In the genomic region with DNA sequence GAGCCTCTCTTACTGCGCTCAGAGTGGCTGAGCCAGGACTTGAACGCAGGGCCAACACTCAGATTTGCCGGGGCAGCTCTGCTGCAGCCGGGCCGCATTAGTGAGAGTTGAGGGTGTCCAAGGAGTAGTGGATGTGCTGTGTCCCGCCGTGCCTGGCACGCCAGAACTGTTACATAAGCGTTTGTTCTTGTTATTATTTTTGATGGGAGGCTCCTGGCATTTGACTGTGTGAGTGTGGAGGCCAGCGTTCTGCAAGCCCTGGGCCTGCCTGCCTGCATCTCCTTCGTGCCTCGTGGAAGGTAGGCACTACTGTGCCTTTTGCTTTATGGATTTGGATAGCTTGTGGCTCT, we compare ENCODE assay signal across 7 mouse cellular contexts. TPM values are rescaled to one million over a fixed set of nuclear protein-coding genes. Genes with fewer than 3 reads are reported as not detected.
DNase-seq lines count a peak whose midpoint lies in the region; ATAC-seq and TF ChIP-seq lines count a peak whose summit lies in the region.

No protein-coding gene starts in this region.

- no peaks in the 10 kb centered on the region for H3K36me3 ChIP-seq in midbrain, postnatal 0 days (ENCODE audit: insufficient read depth, low read length)
- no peaks in the 10 kb centered on the region for H3K36me3 ChIP-seq in midbrain, embryonic 13.5 days
- H3K36me3 ChIP-seq in embryonic facial prominence, embryonic 13.5 days = 0 out of 2 replicates have a peak, but pooled peaks cover 3% of the 10 kb centered on the region

- no peaks in the 10 kb centered on the region for H3K9me3 ChIP-seq in midbrain, postnatal 0 days (ENCODE audit: low read length)
- H3K9me3 ChIP-seq in midbrain, embryonic 13.5 days = no peaks in the 10 kb centered on the region
- H3K9me3 ChIP-seq in embryonic facial prominence, embryonic 13.5 days = no peaks in the 10 kb centered on the region; the same call in 1 of the 2 replicates

- TF ChIP-seq CTCF in midbrain, postnatal 0 days (IDR thresholded peaks at IDR 0.05) = no peak
- no peak for TF ChIP-seq CTCF in lung, adult 2 months (IDR thresholded peaks at IDR 0.05; ENCODE audit: insufficient read depth, low read length)

- peak overlapping the region; percentile 52 for H3K4me3 ChIP-seq in midbrain, postnatal 0 days (ENCODE audit: low read depth, low read length)
- no peak overlapping the region for H3K4me3 ChIP-seq in midbrain, embryonic 13.5 days (replicated peaks)
- H3K4me3 ChIP-seq in embryonic facial prominence, embryonic 13.5 days = peak overlapping the region; percentile 69
- peak overlapping the region; percentile 83 for H3K4me3 ChIP-seq in lung, adult 2 months (replicated peaks; ENCODE audit: extremely low read depth, low read depth, low read length)

- H3K9ac ChIP-seq in midbrain, postnatal 0 days (replicated peaks; ENCODE audit: low read length, poor library complexity, severe bottlenecking) = no peak overlapping the region
- no peak overlapping the region for H3K9ac ChIP-seq in midbrain, embryonic 13.5 days (replicated peaks)
- peak overlapping the region; percentile 56; the same call in 1 of the 2 replicates for H3K9ac ChIP-seq in embryonic facial prominence, embryonic 13.5 days

- H3K4me1 ChIP-seq in midbrain, postnatal 0 days (ENCODE audit: insufficient read depth, low read length) = no peaks in the 10 kb centered on the region
- peaks cover 11% of the 10 kb centered on the region for H3K4me1 ChIP-seq in midbrain, embryonic 13.5 days (replicated peaks)
- H3K4me1 ChIP-seq in embryonic facial prominence, embryonic 13.5 days = peaks cover 32% of the 10 kb centered on the region
- H3K4me1 ChIP-seq in lung, adult 2 months (ENCODE audit: control insufficient read depth, insufficient read depth, low read length) = no peaks in the 10 kb centered on the region; the same call in 1 of the 2 replicates

- intact Hi-C loops in heart, postnatal 10 days (cut with DNase I) = loop anchor here (5.0 kb wide), 2 partner anchors 71 to 86 kb away; no protein-coding TSS in a partner anchor

- WGBS in midbrain, postnatal 0 days = 82% methylated on average over 12 of the region's 12 CpGs
- 87% methylated on average over 12 of the region's 12 CpGs for WGBS in midbrain, embryonic 13.5 days
- WGBS in embryonic facial prominence, embryonic 13.5 days = 80% methylated on average over 12 of the region's 12 CpGs
- WGBS in lung, adult 2 months = 33% methylated on average over 12 of the region's 12 CpGs

- DNase-seq in midbrain, postnatal 0 days (ENCODE audit: low spot score) = no peak
- DNase-seq in heart, postnatal 10 days = peak; percentile 66
- DNase-seq in lung, adult 2 months = peak; percentile 67
- no peak for DNase-seq in frontal cortex, postnatal 10 days (ENCODE audit: low spot score in 2 of 2)

- H3K27me3 ChIP-seq in midbrain, postnatal 0 days (ENCODE audit: insufficient read depth, low read length) = peaks cover 16% of the 10 kb centered on the region
- H3K27me3 ChIP-seq in midbrain, embryonic 13.5 days = peaks cover 68% of the 10 kb centered on the region
- H3K27me3 ChIP-seq in embryonic facial prominence, embryonic 13.5 days = peaks cover 57% of the 10 kb centered on the region

- ATAC-seq in midbrain, postnatal 0 days (ENCODE audit: low FRiP score) = no peak
- no peak for ATAC-seq in midbrain, embryonic 13.5 days
- ATAC-seq in embryonic facial prominence, embryonic 13.5 days (ENCODE audit: insufficient number of reproducible peaks, insufficient read depth, low FRiP score, low TSS enrichment, low read depth) = no peak
- ATAC-seq in megakaryocyte-erythroid progenitor cell, adult 5-6 weeks (replicated peaks; ENCODE audit: low FRiP score, low TSS enrichment, poor library complexity, severe bottlenecking) = no peak

- H3K4me2 ChIP-seq in midbrain, postnatal 0 days (ENCODE audit: low read depth, low read length, poor library complexity, severe bottlenecking) = peak overlapping the region; percentile 40; the same call in 1 of the 2 replicates
- H3K4me2 ChIP-seq in midbrain, embryonic 13.5 days (replicated peaks) = no peak overlapping the region
- peak overlapping the region; percentile 97 for H3K4me2 ChIP-seq in embryonic facial prominence, embryonic 13.5 days

- peak; percentile 57; the same call in 1 of the 2 replicates for TF ChIP-seq POLR2A in lung, adult 2 months (IDR thresholded peaks at IDR 0.05; ENCODE audit: borderline replicate concordance, extremely low read depth, low read depth, low read length)

- no peak overlapping the region for H3K27ac ChIP-seq in midbrain, postnatal 0 days (ENCODE audit: low read depth, low read length)
- H3K27ac ChIP-seq in midbrain, embryonic 13.5 days = no peak overlapping the region
- no peak overlapping the region for H3K27ac ChIP-seq in embryonic facial prominence, embryonic 13.5 days

RNA-seq across cellular contexts. Expression of a gene that starts 1.3 kb away (rescaled TPM):
- 45.5 and 65.9 TPM in 2 replicates for total RNA-seq in midbrain, postnatal 0 days (2014; rRNA removed)
- polyA plus RNA-seq in midbrain, postnatal 0 days (2015; fragmentation: Nextera tagmentation; extraction: Ambion mirVana) = 33.5 and 35.3 TPM in 2 replicates
- polyA plus RNA-seq in midbrain, embryonic 13.5 days (2015; fragmentation: Nextera tagmentation; extraction: Ambion mirVana) = 27.1 and 28.0 TPM in 2 replicates
- polyA plus RNA-seq in embryonic facial prominence, embryonic 13.5 days (2015; fragmentation: Nextera tagmentation; extraction: Ambion mirVana) = 39.3 and 41.3 TPM in 2 replicates
- 10 to 100 TPM; 37.9 to 40.5 TPM for total RNA-seq in heart, postnatal 10 days (2021)
- polyA plus RNA-seq in lung, adult 2 months (2012; rRNA removed) = 113 and 138 TPM in 2 replicates
- 19.5 and 28.4 TPM in 2 replicates for total RNA-seq in megakaryocyte-erythroid progenitor cell, adult 5-6 weeks (2014; fragmentation: Nextera tagmentation)
- total RNA-seq in megakaryocyte-erythroid progenitor cell, adult 5-6 weeks (2017) = 10.2 and 16.8 TPM in 2 replicates

RNA-seq across cellular contexts. Expression of a gene that starts 2.2 kb away (rescaled TPM):
- total RNA-seq in midbrain, postnatal 0 days (2014; rRNA removed) = 5.8 and 8.0 TPM in 2 replicates
- polyA plus RNA-seq in midbrain, postnatal 0 days (2015; fragmentation: Nextera tagmentation; extraction: Ambion mirVana) = 4.4 and 5.4 TPM in 2 replicates
- 0.20 TPM in 1 of 2 replicates, not detected in the other for polyA plus RNA-seq in midbrain, embryonic 13.5 days (2015; fragmentation: Nextera tagmentation; extraction: Ambion mirVana)
- 2.3 and 10.1 TPM in 2 replicates for polyA plus RNA-seq in embryonic facial prominence, embryonic 13.5 days (2015; fragmentation: Nextera tagmentation; extraction: Ambion mirVana)
- 100 to 1,000 TPM in 1 of 2 experiments, 10 to 100 TPM in 1; 31.0 to 100 TPM for total RNA-seq in heart, postnatal 10 days (2021)
- 295 and 767 TPM in 2 replicates for polyA plus RNA-seq in lung, adult 2 months (2012; rRNA removed)
- 0.83 and 1.4 TPM in 2 replicates for total RNA-seq in megakaryocyte-erythroid progenitor cell, adult 5-6 weeks (2014; fragmentation: Nextera tagmentation)
- total RNA-seq in megakaryocyte-erythroid progenitor cell, adult 5-6 weeks (2017) = 2.3 and 3.1 TPM in 2 replicates

RNA-seq across cellular contexts. Expression of a gene that starts 29.6 kb away (rescaled TPM):
- total RNA-seq in midbrain, postnatal 0 days (2014; rRNA removed) = not detected in 2 replicates
- polyA plus RNA-seq in midbrain, postnatal 0 days (2015; fragmentation: Nextera tagmentation; extraction: Ambion mirVana) = 11.2 and 12.0 TPM in 2 replicates
- polyA plus RNA-seq in midbrain, embryonic 13.5 days (2015; fragmentation: Nextera tagmentation; extraction: Ambion mirVana) = 9.8 and 11.2 TPM in 2 replicates
- 9.4 and 13.4 TPM in 2 replicates for polyA plus RNA-seq in embryonic facial prominence, embryonic 13.5 days (2015; fragmentation: Nextera tagmentation; extraction: Ambion mirVana)
- 10 to 100 TPM; 21.6 to 23.2 TPM for total RNA-seq in heart, postnatal 10 days (2021)
- 11.3 and 11.6 TPM in 2 replicates for polyA plus RNA-seq in lung, adult 2 months (2012; rRNA removed)
- total RNA-seq in megakaryocyte-erythroid progenitor cell, adult 5-6 weeks (2014; fragmentation: Nextera tagmentation) = 16.1 TPM in 1 of 2 replicates, not detected in the other
- not detected in 2 replicates for total RNA-seq in megakaryocyte-erythroid progenitor cell, adult 5-6 weeks (2017)

RNA-seq across cellular contexts. Expression of a gene that starts 59.0 kb away (rescaled TPM):
- 191 and 233 TPM in 2 replicates for total RNA-seq in midbrain, postnatal 0 days (2014; rRNA removed)
- polyA plus RNA-seq in midbrain, postnatal 0 days (2015; fragmentation: Nextera tagmentation; extraction: Ambion mirVana) = 402 and 414 TPM in 2 replicates
- polyA plus RNA-seq in midbrain, embryonic 13.5 days (2015; fragmentation: Nextera tagmentation; extraction: Ambion mirVana) = 298 and 301 TPM in 2 replicates
- polyA plus RNA-seq in embryonic facial prominence, embryonic 13.5 days (2015; fragmentation: Nextera tagmentation; extraction: Ambion mirVana) = 243 and 262 TPM in 2 replicates
- total RNA-seq in heart, postnatal 10 days (2021) = 100 to 1,000 TPM; 120 to 121 TPM
- polyA plus RNA-seq in lung, adult 2 months (2012; rRNA removed) = 102 and 135 TPM in 2 replicates
- 194 and 207 TPM in 2 replicates for total RNA-seq in megakaryocyte-erythroid progenitor cell, adult 5-6 weeks (2014; fragmentation: Nextera tagmentation)
- total RNA-seq in megakaryocyte-erythroid progenitor cell, adult 5-6 weeks (2017) = 46.6 and 78.6 TPM in 2 replicates

Comparison
In these comparisons a context has a peak if more than half of its experiments do, and no peak if none do; other contexts are left out.
1. DNase-seq: peak in heart, postnatal 10 days (2 of 2) and lung, adult 2 months (single experiment); none in midbrain, postnatal 0 days (single experiment) and frontal cortex, postnatal 10 days (0 of 2).
2. RNA of a gene that starts 2.2 kb away (polyA plus RNA-seq): 295 to 767 TPM in lung, adult 2 months; 4.4 to 5.4 TPM in midbrain, postnatal 0 days, 2.3 to 10.1 TPM in embryonic facial prominence, embryonic 13.5 days and 0.20 TPM in midbrain, embryonic 13.5 days; every median in the first group is over 10 times any median in the second.